7 mouse cellular contexts compared by ENCODE assay signal in genomic region chr3:54735247-54736046, GRCm38 (mm10). TPM values are rescaled to one million over a fixed set of nuclear protein-coding genes. Genes with fewer than 3 reads are reported as not detected.
DNase-seq lines count a peak whose midpoint lies in the region; ATAC-seq and TF ChIP-seq lines count a peak whose summit lies in the region.

Exosc8 (minus strand) TSS chr3:54735393.
Alg5 (plus strand) TSS chr3:54735539.

- peak within 1 kb of the TSS; percentile 95 for H3K4me3 ChIP-seq in bone marrow, adult 2 months (replicated peaks; ENCODE audit: control insufficient read depth, low read depth, low read length)
- peak within 1 kb of the TSS; percentile 96 for H3K4me3 ChIP-seq in embryonic fibroblast, embryonic 13.5 days (ENCODE audit: insufficient read depth, low read length)
- H3K4me3 ChIP-seq in heart, embryonic 10.5 days = peak within 1 kb of the TSS; percentile 95
- peak within 1 kb of the TSS; percentile 67 for H3K4me3 ChIP-seq in kidney, embryonic 15.5 days (replicated peaks)
- peak within 1 kb of the TSS; percentile 90 for H3K4me3 ChIP-seq in limb, embryonic 15.5 days
- H3K4me3 ChIP-seq in midbrain, postnatal 0 days (ENCODE audit: low read depth, low read length) = peak within 1 kb of the TSS; percentile 88

- ATAC-seq in kidney, embryonic 15.5 days (replicated peaks; ENCODE audit: low FRiP score) = peak; percentile 89
- peak; percentile 90 for ATAC-seq in limb, embryonic 15.5 days (ENCODE audit: insufficient number of reproducible peaks, low FRiP score, low TSS enrichment, low read depth)
- peak; percentile 92 for ATAC-seq in midbrain, postnatal 0 days (ENCODE audit: low FRiP score)

- peak within 1 kb of the TSS; percentile 79 for H3K4me2 ChIP-seq in kidney, embryonic 15.5 days
- H3K4me2 ChIP-seq in limb, embryonic 15.5 days = peak within 1 kb of the TSS; percentile 68
- peak within 1 kb of the TSS; percentile 79 for H3K4me2 ChIP-seq in midbrain, postnatal 0 days (ENCODE audit: low read depth, low read length, poor library complexity, severe bottlenecking)

- under 1% methylated on average over 65 of the region's 65 CpGs for WGBS in bone marrow, adult 2 months
- under 1% methylated on average over 65 of the region's 65 CpGs for WGBS in heart, embryonic 10.5 days
- WGBS in kidney, embryonic 15.5 days = under 1% methylated on average over 60 of the region's 65 CpGs
- WGBS in limb, embryonic 15.5 days = under 1% methylated on average over 65 of the region's 65 CpGs
- under 1% methylated on average over 62 of the region's 65 CpGs for WGBS in midbrain, postnatal 0 days

- no peaks in the 10 kb centered on the region for H3K27me3 ChIP-seq in heart, embryonic 10.5 days (ENCODE audit: insufficient read depth, poor library complexity, severe bottlenecking)
- H3K27me3 ChIP-seq in kidney, embryonic 15.5 days = no peaks in the 10 kb centered on the region
- no peaks in the 10 kb centered on the region for H3K27me3 ChIP-seq in limb, embryonic 15.5 days
- no peaks in the 10 kb centered on the region for H3K27me3 ChIP-seq in midbrain, postnatal 0 days (ENCODE audit: insufficient read depth, low read length)

- H3K9ac ChIP-seq in kidney, embryonic 15.5 days = peak within 1 kb of the TSS; percentile 90
- peak within 1 kb of the TSS; percentile 95 for H3K9ac ChIP-seq in limb, embryonic 15.5 days
- peak within 1 kb of the TSS; percentile 84 for H3K9ac ChIP-seq in midbrain, postnatal 0 days (replicated peaks; ENCODE audit: low read length, poor library complexity, severe bottlenecking)

- peak within 1 kb of the TSS; percentile 99 for H3K27ac ChIP-seq in bone marrow, adult 2 months (ENCODE audit: control insufficient read depth, insufficient read depth, low read depth, low read length, poor library complexity)
- peak within 1 kb of the TSS; percentile 95 for H3K27ac ChIP-seq in embryonic fibroblast, embryonic 13.5 days (ENCODE audit: insufficient read depth, low read length)
- peak within 1 kb of the TSS; percentile 98 for H3K27ac ChIP-seq in heart, embryonic 10.5 days
- peak within 1 kb of the TSS; percentile 99 for H3K27ac ChIP-seq in kidney, embryonic 15.5 days
- peak within 1 kb of the TSS; percentile 99 for H3K27ac ChIP-seq in limb, embryonic 15.5 days
- peak within 1 kb of the TSS; percentile 97 for H3K27ac ChIP-seq in midbrain, postnatal 0 days (ENCODE audit: low read depth, low read length)

- TF ChIP-seq CTCF in bone marrow, adult 2 months (IDR thresholded peaks at IDR 0.05; ENCODE audit: control insufficient read depth, insufficient read depth, low read length) = peak; percentile 96
- peak; percentile 80 for TF ChIP-seq CTCF in embryonic fibroblast, embryonic 13.5 days (IDR thresholded peaks at IDR 0.05; ENCODE audit: borderline replicate concordance, insufficient read depth, low read length)
- TF ChIP-seq CTCF in midbrain, postnatal 0 days (IDR thresholded peaks at IDR 0.05) = peak; percentile 86

- no peaks in the 10 kb centered on the region for H3K9me3 ChIP-seq in heart, embryonic 10.5 days
- no peaks in the 10 kb centered on the region for H3K9me3 ChIP-seq in kidney, embryonic 15.5 days (replicated peaks)
- H3K9me3 ChIP-seq in limb, embryonic 15.5 days = no peaks in the 10 kb centered on the region
- H3K9me3 ChIP-seq in midbrain, postnatal 0 days (ENCODE audit: low read length) = no peaks in the 10 kb centered on the region

- H3K36me3 ChIP-seq in heart, embryonic 10.5 days = peaks cover 50% of the 10 kb centered on the region
- peaks cover 54% of the 10 kb centered on the region for H3K36me3 ChIP-seq in kidney, embryonic 15.5 days
- peaks cover 48% of the 10 kb centered on the region for H3K36me3 ChIP-seq in limb, embryonic 15.5 days
- peaks cover 21% of the 10 kb centered on the region for H3K36me3 ChIP-seq in midbrain, postnatal 0 days (ENCODE audit: insufficient read depth, low read length)

- TF ChIP-seq POLR2A in bone marrow, adult 2 months (IDR thresholded peaks at IDR 0.05; ENCODE audit: borderline replicate concordance, control insufficient read depth, low read depth, low read length) = peak; percentile 61; the same call in 1 of the 2 replicates
- TF ChIP-seq POLR2A in embryonic fibroblast, embryonic 13.5 days (IDR thresholded peaks at IDR 0.05; ENCODE audit: low read depth, low read length) = peak; percentile 90

- H3K4me1 ChIP-seq in bone marrow, adult 2 months (ENCODE audit: control insufficient read depth, insufficient read depth, low read length) = no peaks in the 10 kb centered on the region; the same call in 1 of the 2 replicates
- H3K4me1 ChIP-seq in embryonic fibroblast, embryonic 13.5 days (ENCODE audit: control insufficient read depth, insufficient read depth, low read length) = peaks cover 4% of the 10 kb centered on the region; the same call in 1 of the 2 replicates
- H3K4me1 ChIP-seq in heart, embryonic 10.5 days = no peaks in the 10 kb centered on the region
- H3K4me1 ChIP-seq in kidney, embryonic 15.5 days = peaks cover 31% of the 10 kb centered on the region
- peaks cover 4% of the 10 kb centered on the region; the same call in 1 of the 2 replicates for H3K4me1 ChIP-seq in limb, embryonic 15.5 days
- 0 out of 2 replicates have a peak, but pooled peaks cover 4% of the 10 kb centered on the region for H3K4me1 ChIP-seq in midbrain, postnatal 0 days (ENCODE audit: insufficient read depth, low read length)

- DNase-seq in heart, embryonic 10.5 days (ENCODE audit: low spot score) = peak; percentile 91
- peak; percentile 78 for DNase-seq in midbrain, postnatal 0 days (ENCODE audit: low spot score)
- DNase-seq in spleen, postnatal 10 days (ENCODE audit: low spot score in 2 of 2) = peak; percentile 92 to 99

RNA-seq across cellular contexts. Expression of gene Exosc8, which starts in this region (rescaled TPM):
- polyA plus RNA-seq in bone marrow, adult 2 months (2011; ENCODE audit: insufficient read depth, insufficient read length, low replicate concordance, missing spikeins) = 51.2 and 112 TPM in 2 replicates
- polyA plus RNA-seq in embryonic fibroblast, embryonic 13.5 days (2011; ENCODE audit: insufficient read length, low read depth, missing spikeins) = 57.4 and 81.5 TPM in 2 replicates
- polyA plus RNA-seq in heart, embryonic 10.5 days (2016; fragmentation: Nextera tagmentation; extraction: Ambion mirVana) = 120 and 156 TPM in 2 replicates
- 142 and 144 TPM in 2 replicates for polyA plus RNA-seq in kidney, embryonic 15.5 days (2015; fragmentation: Nextera tagmentation; extraction: Ambion mirVana)
- polyA plus RNA-seq in limb, embryonic 15.5 days (2015; fragmentation: Nextera tagmentation; extraction: Ambion mirVana) = 101 and 104 TPM in 2 replicates
- total RNA-seq in midbrain, postnatal 0 days (2014; rRNA removed) = 41.4 and 44.3 TPM in 2 replicates
- polyA plus RNA-seq in midbrain, postnatal 0 days (2015; fragmentation: Nextera tagmentation; extraction: Ambion mirVana) = 68.4 and 71.4 TPM in 2 replicates

RNA-seq across cellular contexts. Expression of gene Alg5, which starts in this region (rescaled TPM):
- 8.0 and 16.3 TPM in 2 replicates for polyA plus RNA-seq in bone marrow, adult 2 months (2011; ENCODE audit: insufficient read depth, insufficient read length, low replicate concordance, missing spikeins)
- polyA plus RNA-seq in embryonic fibroblast, embryonic 13.5 days (2011; ENCODE audit: insufficient read length, low read depth, missing spikeins) = 51.9 and 58.3 TPM in 2 replicates
- 39.5 and 49.1 TPM in 2 replicates for polyA plus RNA-seq in heart, embryonic 10.5 days (2016; fragmentation: Nextera tagmentation; extraction: Ambion mirVana)
- polyA plus RNA-seq in kidney, embryonic 15.5 days (2015; fragmentation: Nextera tagmentation; extraction: Ambion mirVana) = 59.6 and 59.7 TPM in 2 replicates
- polyA plus RNA-seq in limb, embryonic 15.5 days (2015; fragmentation: Nextera tagmentation; extraction: Ambion mirVana) = 61.9 and 71.0 TPM in 2 replicates
- 18.9 and 27.3 TPM in 2 replicates for total RNA-seq in midbrain, postnatal 0 days (2014; rRNA removed)
- polyA plus RNA-seq in midbrain, postnatal 0 days (2015; fragmentation: Nextera tagmentation; extraction: Ambion mirVana) = 65.8 and 65.9 TPM in 2 replicates

Comparison
In these comparisons a context has a peak if more than half of its experiments do, and no peak if none do; other contexts are left out.
1. Peak in every context shown above with its lines: DNase-seq, ATAC-seq, H3K4me3 ChIP-seq and H3K27ac ChIP-seq.